Mouse (Mus musculus) kidney, embryonic 16.5 days (tissue): ENCODE data around the gene Cd6. TPM values are rescaled to one million over a fixed set of nuclear protein-coding genes. Genes with fewer than 3 reads are reported as not detected.

Experiments used
- ATAC-seq: fragments of 200-750 bp; cut with Nextera tagmentation; 2 replicates; pipeline ENCODE4 v1.8.0; 2017; ENCODE audit warnings: moderate TSS enrichment; ENCODE audit not compliant: low FRiP score, low TSS enrichment
- H3K27ac ChIP-seq: fragments of 300-500 bp; sonication (generic); 2 replicates; pipeline ENCODE4 v1.5.1; 2014; ENCODE audit warnings: low read length
- H3K27me3 ChIP-seq: fragments of 300-500 bp; sonication (generic); 2 replicates; pipeline ENCODE4 v1.6.1; 2014; ENCODE audit warnings: low read length, control low read depth, mixed read lengths; ENCODE audit not compliant: insufficient read depth
- H3K36me3 ChIP-seq: fragments of 300-500 bp; sonication (generic); 2 replicates; pipeline ENCODE4 v1.6.1; 2014; ENCODE audit warnings: low read length, control low read depth, mixed read lengths; ENCODE audit not compliant: insufficient read depth
- H3K4me1 ChIP-seq: fragments of 300-500 bp; sonication (generic); 2 replicates; pipeline ENCODE4 v1.6.1; 2014; ENCODE audit warnings: low read length, control low read depth, mixed read lengths; ENCODE audit not compliant: insufficient read depth
- H3K4me2 ChIP-seq: fragments of 300-500 bp; sonication (generic); replicated peaks from 2 replicates; pipeline ENCODE4 v1.6.1; 2014; ENCODE audit warnings: low read depth, low read length
- H3K4me3 ChIP-seq: fragments of 300-500 bp; sonication (generic); 2 replicates; pipeline ENCODE4 v1.5.1; 2014; ENCODE audit warnings: mild to moderate bottlenecking, low read length
- H3K9ac ChIP-seq: fragments of 300-500 bp; sonication (generic); replicated peaks from 2 replicates; pipeline ENCODE4 v1.6.1; 2014; ENCODE audit warnings: low read length
- H3K9me3 ChIP-seq: fragments of 300-500 bp; sonication (generic); 2 replicates; pipeline ENCODE4 v1.6.1; 2016; ENCODE audit warnings: low read length, control low read depth
- WGBS: fragments of 180-500 bp; shearing (Covaris S2); extraction: QIAGEN DNeasy Blood & Tissue Kit; methylation state at CpG from one replicate; pipeline ENCODE4 v1.1.7; 2014; 5-methylcytosine and 5-hydroxymethylcytosine counted together
- polyA plus RNA-seq: library from polyadenylated mRNA; unstranded; fragments of >200 nt; fragmentation: Nextera tagmentation; extraction: Ambion mirVana; gene quantifications from 2 replicates; pipeline ENCODE4 v1.2.1, GENCODE M21; 2015

Gene Cd6
- polyA plus RNA-seq, 1 experiment from 2014 or later: not detected

DNA sequence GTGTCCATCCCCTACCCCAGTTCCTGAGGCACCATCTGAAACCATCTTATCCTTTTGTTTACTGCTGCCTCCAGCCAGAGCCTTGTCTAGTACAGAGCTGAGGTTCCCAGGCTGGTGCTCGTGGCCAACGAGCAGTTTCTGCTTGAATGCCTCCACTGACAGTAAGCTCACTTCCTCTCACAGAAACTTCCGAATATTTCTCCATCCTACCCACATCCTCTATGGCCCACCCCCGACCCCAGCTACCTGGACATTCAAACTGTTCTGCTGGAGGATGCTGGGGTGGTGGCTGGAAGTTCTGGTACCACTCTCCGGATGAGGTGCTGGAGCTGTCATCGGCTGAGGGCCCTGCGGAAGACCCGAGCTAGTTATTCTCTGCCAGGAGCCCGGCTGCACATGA is 39.5 kb downstream of the Cd6 start:
- H3K4me2 ChIP-seq: no peak overlapping the region
- no peaks in the 10 kb centered on the region for H3K9me3 ChIP-seq
- H3K27ac ChIP-seq: no peak overlapping the region
- no peak for ATAC-seq
- H3K9ac ChIP-seq: no peak overlapping the region
- H3K4me3 ChIP-seq: no peak overlapping the region
- WGBS: 67% methylated on average over 9 of the region's 9 CpGs
- H3K36me3 ChIP-seq: no peaks in the 10 kb centered on the region
- H3K27me3 ChIP-seq: no peaks in the 10 kb centered on the region
- no peaks in the 10 kb centered on the region for H3K4me1 ChIP-seq

DNA sequence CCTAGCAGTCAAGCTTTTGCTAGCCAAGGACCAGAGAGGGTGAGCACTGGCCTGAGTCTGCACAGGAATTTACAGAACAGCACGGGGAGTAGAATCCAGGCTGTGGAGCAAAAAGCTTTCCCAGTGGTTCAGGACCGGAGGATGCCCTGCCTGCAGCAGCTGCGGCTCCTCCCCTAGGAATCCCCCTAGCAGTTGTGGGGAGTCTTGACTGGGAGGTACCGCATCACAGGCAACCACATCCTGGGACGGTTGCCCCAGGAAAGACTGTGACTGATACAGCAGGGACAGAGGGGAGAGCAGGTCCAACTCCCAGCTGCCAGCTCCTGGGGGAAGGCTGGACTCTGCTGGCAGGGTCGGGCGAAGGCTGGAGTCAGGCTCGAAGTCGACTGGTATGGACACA is 41.6 kb downstream of the Cd6 start:
- H3K4me1 ChIP-seq: no peaks in the 10 kb centered on the region
- H3K36me3 ChIP-seq: no peaks in the 10 kb centered on the region
- H3K9me3 ChIP-seq: no peaks in the 10 kb centered on the region
- no peak overlapping the region for H3K4me3 ChIP-seq
- H3K4me2 ChIP-seq: no peak overlapping the region
- H3K9ac ChIP-seq: no peak overlapping the region
- 80% methylated on average over 9 of the region's 9 CpGs for WGBS
- no peak for ATAC-seq
- H3K27me3 ChIP-seq: no peaks in the 10 kb centered on the region
- no peak overlapping the region for H3K27ac ChIP-seq

DNA sequence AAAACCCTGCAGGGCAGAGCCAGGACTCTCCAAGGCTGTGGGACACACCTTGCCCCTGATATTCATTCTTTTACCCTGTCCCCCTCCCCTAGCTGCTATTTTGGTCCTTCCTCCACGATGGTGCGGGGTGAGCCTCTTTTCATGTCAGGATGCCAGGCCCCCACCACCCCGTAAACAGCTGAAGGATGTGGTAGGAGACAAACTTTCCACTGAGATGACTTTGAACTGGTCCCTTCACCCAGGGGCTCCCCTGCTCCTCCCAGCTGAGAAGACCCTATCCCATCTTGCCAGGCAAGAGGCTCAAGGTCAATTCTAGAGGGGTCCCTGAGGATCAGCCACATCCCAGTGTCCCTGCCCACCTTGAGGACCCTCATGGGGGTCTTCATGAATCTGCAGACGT is 42.5 kb downstream of the Cd6 start:
- no peak overlapping the region for H3K4me3 ChIP-seq
- H3K4me2 ChIP-seq: no peak overlapping the region
- no peaks in the 10 kb centered on the region for H3K36me3 ChIP-seq
- H3K4me1 ChIP-seq: peaks cover 4% of the 10 kb centered on the region; the same call in 1 of the 2 replicates
- WGBS: 91% methylated on average over 4 of the region's 4 CpGs
- H3K27me3 ChIP-seq: no peaks in the 10 kb centered on the region
- H3K9ac ChIP-seq: no peak overlapping the region
- H3K27ac ChIP-seq: no peak overlapping the region
- no peaks in the 10 kb centered on the region for H3K9me3 ChIP-seq
- ATAC-seq: no peak

DNA sequence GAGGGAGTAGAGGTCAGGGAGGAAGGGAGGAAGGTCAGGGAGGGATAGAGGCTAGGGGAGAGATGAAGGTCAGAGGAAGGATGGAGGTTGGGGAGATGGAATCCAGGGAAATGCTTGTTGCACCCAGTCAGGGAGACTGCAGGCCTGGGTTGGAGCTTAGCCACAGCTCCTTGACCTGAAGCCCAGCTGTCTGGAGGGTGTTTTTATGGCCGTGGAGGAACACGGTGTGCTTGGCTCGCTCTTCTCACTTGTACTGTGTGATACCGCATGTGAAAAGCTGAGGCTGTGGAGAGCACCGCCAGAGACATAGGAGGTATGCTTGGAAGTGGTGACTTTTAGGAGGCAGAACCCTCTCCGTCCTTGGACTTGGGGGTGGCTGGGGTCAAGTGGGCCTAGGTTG is 43.1 kb downstream of the Cd6 start:
- Histone ChIP-seq H3K4me3 (no peak overlapping the region), H3K9ac (no peak overlapping the region), H3K4me2 (no peak overlapping the region), H3K27ac (no peak overlapping the region), H3K36me3 (no peaks in the 10 kb centered on the region), H3K9me3 (no peaks in the 10 kb centered on the region), H3K27me3 (no peaks in the 10 kb centered on the region), H3K4me1 (peaks cover 9% of the 10 kb centered on the region; the same call in 1 of the 2 replicates)
- no peak for ATAC-seq
- 68% methylated on average over 6 of the region's 6 CpGs for WGBS

DNA sequence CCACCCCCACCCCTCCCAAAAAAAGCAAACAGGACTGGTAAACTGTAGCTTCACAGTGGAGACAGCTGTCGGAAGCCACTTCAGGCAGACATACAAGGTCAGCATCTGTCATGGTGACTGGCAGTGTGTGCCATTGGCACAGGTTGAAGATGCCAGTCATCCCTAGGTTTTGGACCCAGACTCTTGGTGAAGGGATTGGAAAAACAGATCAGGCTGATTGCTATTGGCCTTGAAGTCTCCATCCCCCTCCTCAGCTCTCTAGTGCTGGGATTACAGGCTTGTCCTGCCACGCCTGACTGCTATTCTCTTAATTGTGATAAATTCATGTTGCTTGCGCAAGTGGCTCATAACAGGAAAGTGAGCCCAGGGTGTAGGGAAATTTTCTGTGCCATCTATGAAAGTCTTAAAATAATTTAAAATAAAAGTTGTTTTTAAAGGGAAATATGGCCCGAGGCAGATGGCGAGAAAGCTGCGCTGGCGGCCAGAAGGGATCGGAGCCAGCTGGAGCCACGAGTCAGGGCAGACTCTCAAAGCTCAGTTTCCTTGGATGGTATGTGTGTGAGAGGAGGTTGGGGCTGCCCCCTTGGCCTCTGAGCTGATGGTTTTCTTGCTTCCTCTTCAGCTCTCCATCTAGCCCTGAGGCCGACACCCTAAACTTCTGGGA is 44.9 kb downstream of the Cd6 start:
- H3K4me1 ChIP-seq: peaks cover 9% of the 10 kb centered on the region; the same call in 1 of the 2 replicates
- no peak overlapping the region for H3K27ac ChIP-seq
- no peaks in the 10 kb centered on the region for H3K27me3 ChIP-seq
- 68% methylated on average over 10 of the region's 10 CpGs for WGBS
- H3K9ac ChIP-seq: no peak overlapping the region
- no peak for ATAC-seq
- no peaks in the 10 kb centered on the region for H3K9me3 ChIP-seq
- H3K36me3 ChIP-seq: no peaks in the 10 kb centered on the region
- no peak overlapping the region for H3K4me2 ChIP-seq
- H3K4me3 ChIP-seq: no peak overlapping the region

DNA sequence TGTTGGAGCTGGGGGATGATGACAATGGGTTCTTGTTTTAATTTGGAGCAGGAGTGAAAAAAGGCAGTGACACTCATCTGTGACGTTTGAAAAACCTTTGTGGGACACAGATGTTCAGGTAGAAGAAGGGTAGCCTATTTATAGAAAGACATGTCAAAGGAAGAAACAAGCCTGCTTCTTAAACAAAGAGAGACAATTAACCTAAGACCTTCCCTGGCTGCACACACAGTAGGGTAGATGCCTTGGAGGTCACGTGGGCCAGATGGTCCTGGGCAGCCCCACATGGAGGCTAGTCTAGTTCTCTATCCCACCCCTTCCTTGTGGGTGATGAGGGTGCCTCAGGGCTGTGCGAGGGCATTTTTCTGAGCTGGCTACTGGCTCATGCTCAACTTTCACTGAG is 45.8 kb downstream of the Cd6 start:
- no peak overlapping the region for H3K4me2 ChIP-seq
- H3K4me1 ChIP-seq: peaks cover 9% of the 10 kb centered on the region; the same call in 1 of the 2 replicates
- 59% methylated on average over 3 of the region's 3 CpGs for WGBS
- no peaks in the 10 kb centered on the region for H3K36me3 ChIP-seq
- H3K4me3 ChIP-seq: no peak overlapping the region
- no peak overlapping the region for H3K9ac ChIP-seq
- H3K27ac ChIP-seq: no peak overlapping the region
- H3K9me3 ChIP-seq: no peaks in the 10 kb centered on the region
- ATAC-seq: no peak
- no peaks in the 10 kb centered on the region for H3K27me3 ChIP-seq

DNA sequence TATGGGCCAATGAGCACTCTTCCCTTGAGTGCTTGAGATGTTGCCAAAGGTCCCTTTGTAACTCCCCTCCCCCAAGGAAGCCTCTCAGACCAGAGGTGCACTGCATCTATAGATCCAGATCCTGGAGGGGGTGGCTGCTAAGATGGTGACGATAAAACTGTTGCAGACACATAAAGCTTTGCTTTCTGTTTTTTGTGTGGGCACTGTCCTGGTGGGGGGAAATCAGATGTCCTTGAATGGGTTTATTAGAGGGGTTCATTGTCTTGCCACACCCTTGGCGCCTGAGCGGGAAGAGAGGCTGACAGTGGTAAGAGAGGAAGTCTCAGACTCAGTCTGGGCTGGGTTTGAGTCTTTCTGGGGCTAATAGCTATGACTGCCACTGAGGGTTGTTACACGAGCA is 46.7 kb downstream of the Cd6 start:
- Histone ChIP-seq H3K4me2 (no peak overlapping the region), H3K4me1 (peaks cover 9% of the 10 kb centered on the region; the same call in 1 of the 2 replicates), H3K4me3 (no peak overlapping the region), H3K9me3 (no peaks in the 10 kb centered on the region), H3K9ac (no peak overlapping the region), H3K27ac (no peak overlapping the region), H3K36me3 (no peaks in the 10 kb centered on the region), H3K27me3 (no peaks in the 10 kb centered on the region)
- ATAC-seq: no peak
- 77% methylated on average over 4 of the region's 4 CpGs for WGBS

DNA sequence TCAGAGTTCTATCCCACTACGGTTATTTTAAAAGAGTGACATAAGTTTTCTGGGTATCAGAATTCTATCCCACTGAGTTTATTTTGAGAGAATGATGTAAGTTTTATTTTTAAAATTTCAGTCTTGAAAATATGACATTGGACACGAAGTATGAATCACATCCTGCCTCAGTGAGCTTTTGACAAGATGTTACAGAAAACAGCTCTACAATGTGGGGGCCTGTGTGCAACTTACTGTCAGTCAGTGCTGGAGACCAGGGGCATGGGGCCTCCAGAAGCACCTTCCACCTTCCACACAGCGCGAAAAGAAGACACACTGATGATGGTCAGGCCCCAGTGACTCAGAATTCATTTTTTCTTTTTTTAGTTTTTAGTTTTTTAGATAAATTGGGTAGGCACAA is 48.2 kb downstream of the Cd6 start:
- no peaks in the 10 kb centered on the region for H3K9me3 ChIP-seq
- no peak overlapping the region for H3K4me2 ChIP-seq
- no peak overlapping the region for H3K4me3 ChIP-seq
- H3K4me1 ChIP-seq: peaks cover 9% of the 10 kb centered on the region; the same call in 1 of the 2 replicates
- H3K27me3 ChIP-seq: no peaks in the 10 kb centered on the region
- no peak for ATAC-seq
- H3K9ac ChIP-seq: no peak overlapping the region
- no peak overlapping the region for H3K27ac ChIP-seq
- H3K36me3 ChIP-seq: no peaks in the 10 kb centered on the region
- 80% methylated on average over 4 of the region's 4 CpGs for WGBS

DNA sequence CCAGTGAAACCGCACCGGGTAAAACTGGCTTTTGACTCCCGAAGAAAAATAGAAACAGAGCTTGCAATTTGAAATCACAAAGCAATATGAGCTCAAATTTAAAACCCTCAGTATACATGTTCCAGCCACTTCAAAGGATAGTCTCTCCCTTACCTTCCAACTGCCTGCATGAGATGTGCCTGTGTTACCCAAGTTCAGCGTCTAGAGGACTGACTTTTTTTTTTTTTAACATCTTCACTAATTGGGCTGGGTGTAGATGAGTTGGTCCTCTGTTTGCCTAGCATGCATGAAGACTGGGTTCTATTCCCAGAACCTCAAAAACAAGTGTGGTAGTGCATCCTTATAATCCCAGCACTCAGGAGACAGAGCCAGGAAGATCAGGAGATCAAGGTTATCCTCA is 53.0 kb downstream of the Cd6 start:
- Histone ChIP-seq H3K9ac (no peak overlapping the region), H3K4me1 (no peaks in the 10 kb centered on the region; the same call in 1 of the 2 replicates), H3K9me3 (no peaks in the 10 kb centered on the region), H3K27me3 (no peaks in the 10 kb centered on the region), H3K27ac (no peak overlapping the region), H3K36me3 (no peaks in the 10 kb centered on the region), H3K4me2 (no peak overlapping the region), H3K4me3 (no peak overlapping the region)
- ATAC-seq: no peak
- 86% methylated on average over 4 of the region's 4 CpGs for WGBS

DNA sequence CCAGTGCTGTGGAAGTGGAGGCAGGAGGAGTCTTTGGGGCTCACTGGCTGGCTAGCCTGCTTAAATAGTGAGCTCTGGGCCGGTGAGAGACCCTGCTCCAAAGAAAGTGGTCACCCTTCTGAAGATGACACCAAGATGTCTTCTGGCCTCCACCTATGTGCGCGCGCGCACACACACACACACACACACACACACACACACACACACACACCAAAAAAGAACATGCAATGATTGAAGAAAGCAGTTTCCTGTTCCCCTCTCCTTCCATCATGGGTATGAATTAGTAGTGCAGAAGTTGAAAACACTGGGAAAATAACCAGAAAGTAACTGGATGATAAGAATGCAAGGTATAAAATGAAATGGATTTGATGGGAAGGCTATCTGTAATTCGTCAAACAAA is 55.7 kb downstream of the Cd6 start:
- Histone ChIP-seq H3K36me3 (no peaks in the 10 kb centered on the region), H3K27me3 (no peaks in the 10 kb centered on the region), H3K9me3 (no peaks in the 10 kb centered on the region), H3K4me3 (no peak overlapping the region), H3K4me1 (peaks cover 10% of the 10 kb centered on the region), H3K4me2 (no peak overlapping the region), H3K27ac (no peak overlapping the region), H3K9ac (no peak overlapping the region)
- WGBS: 95% methylated on average over 6 of the region's 6 CpGs
- no peak for ATAC-seq
